Mouse (Mus musculus) embryonic facial prominence, embryonic 11.5 days (tissue): ENCODE measurements at regions not wholly inside any gene's neighbourhood (a gene's known extent, or its start where the extent isn't known, plus 50 kb on each side); places are given as distances from the start of the nearest gene placed in this dataset.

Experiments used
- ATAC-seq: fragments of 200-750 bp; cut with Nextera tagmentation; replicated peaks from 2 replicates; pipeline ENCODE4 v1.8.0; 2017; ENCODE audit warnings: low read depth; ENCODE audit not compliant: insufficient number of reproducible peaks, low FRiP score, low TSS enrichment
- DNase-seq: peaks from one replicate; pipeline ENCODE4 v3.0.0-alpha.2; 2015; ENCODE audit warnings: low spot score
- H3K27ac ChIP-seq: fragments of 300-500 bp; sonication (generic); replicated peaks from 2 replicates; pipeline ENCODE4 v1.5.1; 2014; ENCODE audit warnings: mild to moderate bottlenecking, low read depth, low read length, control low read depth
- H3K27me3 ChIP-seq: fragments of 300-500 bp; sonication (generic); 2 replicates; pipeline ENCODE4 v1.6.1; 2014; ENCODE audit warnings: mild to moderate bottlenecking, low read length, moderate library complexity, mixed read lengths; ENCODE audit not compliant: control insufficient read depth, insufficient read depth
- H3K36me3 ChIP-seq: fragments of 300-500 bp; sonication (generic); replicated peaks from 2 replicates; pipeline ENCODE4 v1.6.1; 2014; ENCODE audit warnings: low read depth, mild to moderate bottlenecking, low read length, moderate library complexity, mixed read lengths; ENCODE audit not compliant: control insufficient read depth, insufficient read depth
- H3K4me1 ChIP-seq: fragments of 300-500 bp; sonication (generic); 2 replicates; pipeline ENCODE4 v1.6.1; 2014; ENCODE audit warnings: low read length, mixed read lengths; ENCODE audit not compliant: control insufficient read depth, insufficient read depth
- H3K4me2 ChIP-seq: fragments of 300-500 bp; sonication (generic); 2 replicates; pipeline ENCODE4 v1.6.1; 2014; ENCODE audit warnings: low read depth, mild to moderate bottlenecking, control low read depth, low read length, moderate library complexity
- H3K4me3 ChIP-seq: fragments of 300-500 bp; sonication (generic); 2 replicates; pipeline ENCODE4 v1.5.1; 2014; ENCODE audit warnings: low read depth, low read length, control low read depth
- H3K9ac ChIP-seq: fragments of 300-500 bp; sonication (generic); replicated peaks from 2 replicates; pipeline ENCODE4 v1.6.1; 2014; ENCODE audit warnings: mild to moderate bottlenecking, control low read depth, low read length
- H3K9me3 ChIP-seq: fragments of 300-500 bp; sonication (generic); replicated peaks from 2 replicates; pipeline ENCODE4 v1.6.1; 2016; ENCODE audit warnings: mild to moderate bottlenecking, low read length, inconsistent platforms, mixed read lengths; ENCODE audit not compliant: control insufficient read depth
- WGBS: fragments of 180-500 bp; shearing (Covaris S2); extraction: QIAGEN DNeasy Blood & Tissue Kit; methylation state at CpG from one replicate; pipeline ENCODE4 v1.1.7; 2014; 5-methylcytosine and 5-hydroxymethylcytosine counted together

DNA sequence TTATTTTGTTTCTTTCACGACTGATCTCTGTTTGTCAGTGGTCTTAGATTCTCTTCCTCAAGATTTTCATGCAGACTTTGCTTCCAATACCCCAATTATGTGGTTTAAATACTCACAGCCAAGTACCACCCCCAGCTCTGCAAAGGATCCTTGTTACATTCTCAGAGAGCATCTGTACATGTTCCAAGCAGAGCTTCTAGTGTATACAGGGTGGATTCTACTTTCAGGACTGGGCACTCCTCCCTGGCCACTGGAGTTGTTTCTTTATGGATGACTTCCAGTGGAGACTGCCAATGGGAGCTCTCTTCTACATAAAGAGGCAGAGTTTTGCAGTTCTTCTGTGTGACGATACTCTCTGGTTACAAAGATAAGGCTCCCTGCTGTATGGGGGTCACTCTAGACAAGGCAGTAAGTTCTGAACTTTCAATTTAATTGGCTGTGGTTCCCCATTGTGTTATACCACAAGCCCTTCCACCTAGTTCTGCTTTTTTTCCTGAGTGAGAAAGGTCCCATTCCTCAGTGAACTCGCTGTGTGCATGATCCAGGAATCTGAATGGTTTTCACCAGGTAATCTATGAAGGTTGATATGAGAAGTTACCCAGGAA, 240.4 kb upstream of the Kcnj16 start:
- no peak overlapping the region for H3K4me2 ChIP-seq
- H3K27me3 ChIP-seq: no peaks in the 10 kb centered on the region
- no peak for DNase-seq
- no peaks in the 10 kb centered on the region for H3K36me3 ChIP-seq
- no peak overlapping the region for H3K9ac ChIP-seq
- no peak overlapping the region for H3K27ac ChIP-seq
- no peaks in the 10 kb centered on the region for H3K9me3 ChIP-seq
- H3K4me3 ChIP-seq: no peak overlapping the region
- 85% methylated on average over 3 of the region's 3 CpGs for WGBS
- no peaks in the 10 kb centered on the region for H3K4me1 ChIP-seq
- no peak for ATAC-seq

DNA sequence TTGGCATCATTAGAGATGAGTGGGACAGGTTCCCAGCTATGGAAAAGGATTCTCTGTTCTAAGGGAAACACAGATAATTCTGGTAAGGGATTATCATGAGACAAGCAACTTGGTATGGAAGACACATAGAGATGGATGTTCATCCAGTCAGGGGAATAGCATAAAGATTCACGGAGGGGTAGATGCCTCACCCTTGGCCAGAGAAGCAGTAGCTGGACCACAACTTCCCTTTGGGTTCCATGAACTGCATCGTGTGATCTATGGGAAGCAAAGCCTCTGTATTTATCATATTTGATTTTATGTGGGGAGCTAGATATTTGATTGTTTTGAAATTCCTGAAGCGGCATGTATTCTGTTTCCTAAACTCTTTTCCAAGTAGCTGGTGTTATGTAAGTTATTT, 236.3 kb upstream of the Kcnj16 start:
- Histone ChIP-seq H3K9ac (no peak overlapping the region), H3K4me3 (no peak overlapping the region), H3K9me3 (no peaks in the 10 kb centered on the region), H3K27ac (no peak overlapping the region), H3K27me3 (no peaks in the 10 kb centered on the region), H3K36me3 (no peaks in the 10 kb centered on the region), H3K4me1 (no peaks in the 10 kb centered on the region), H3K4me2 (no peak overlapping the region)
- DNase-seq: no peak
- 97% methylated on average over 3 of the region's 3 CpGs for WGBS
- ATAC-seq: no peak

DNA sequence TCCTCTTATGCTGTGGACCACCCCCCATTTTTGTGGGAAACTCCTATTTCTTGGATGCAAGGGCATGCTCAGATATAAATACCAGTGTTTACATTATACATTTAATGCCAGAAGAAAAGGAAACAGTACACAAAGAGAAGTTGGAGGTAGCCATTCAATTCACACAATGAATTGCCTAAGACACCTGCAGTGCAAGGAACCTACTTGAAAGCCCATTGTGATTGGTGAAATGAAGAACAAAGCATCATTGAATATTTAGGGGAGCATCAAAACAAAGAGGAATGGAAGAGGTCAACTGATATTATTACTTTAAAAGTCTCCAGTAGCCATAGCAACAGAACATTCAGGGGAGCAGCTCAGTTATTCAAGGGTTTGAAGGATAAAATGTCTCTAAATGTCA, 193.7 kb upstream of the Kcnj16 start:
- H3K9ac ChIP-seq: no peak overlapping the region
- ATAC-seq (no peak), DNase-seq (no peak)
- no peaks in the 10 kb centered on the region for H3K36me3 ChIP-seq
- no peaks in the 10 kb centered on the region for H3K27me3 ChIP-seq
- H3K9me3 ChIP-seq: no peaks in the 10 kb centered on the region
- H3K4me3 ChIP-seq: no peak overlapping the region
- no peak overlapping the region for H3K27ac ChIP-seq
- H3K4me2 ChIP-seq: no peak overlapping the region
- H3K4me1 ChIP-seq: no peaks in the 10 kb centered on the region

DNA sequence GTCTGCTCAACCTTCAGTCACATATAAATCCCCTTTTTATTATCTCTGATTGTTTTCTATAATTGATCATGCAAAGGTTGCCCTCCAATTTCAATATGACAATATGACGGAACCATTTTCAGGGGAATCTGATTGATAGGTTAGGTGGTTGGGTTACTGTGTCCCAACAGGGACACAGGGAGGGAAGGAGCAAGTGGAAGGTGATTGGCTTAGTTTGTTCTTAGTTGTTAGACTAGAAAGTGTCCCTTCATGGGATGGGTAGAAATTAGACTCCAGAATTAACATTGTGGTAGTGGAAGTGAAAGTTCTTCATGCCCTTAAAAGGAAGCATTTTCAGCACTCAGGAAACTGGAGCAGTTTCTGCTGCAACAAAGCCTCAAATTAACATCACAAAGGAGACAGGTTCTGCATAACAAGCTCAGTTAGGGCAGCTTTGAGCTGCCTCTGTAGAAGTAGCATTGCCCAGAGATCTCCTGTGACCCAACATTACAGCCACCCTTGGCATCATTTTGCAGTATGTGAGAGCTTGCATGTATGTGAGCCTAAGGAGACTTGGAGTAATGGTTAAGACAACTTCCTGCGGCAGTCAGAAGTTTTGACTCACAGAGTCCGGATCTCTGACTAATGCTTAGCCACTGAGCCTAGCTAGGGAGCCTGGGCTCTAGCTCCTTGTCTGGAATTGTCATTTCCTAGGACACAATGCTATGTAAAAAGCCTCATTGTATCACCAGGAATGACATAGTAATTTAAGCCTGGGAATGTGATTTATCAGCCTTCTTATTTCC, 186.1 kb upstream of the Kcnj16 start:
- Histone ChIP-seq H3K9ac (no peak overlapping the region), H3K36me3 (no peaks in the 10 kb centered on the region), H3K4me3 (no peak overlapping the region), H3K27me3 (no peaks in the 10 kb centered on the region), H3K4me1 (no peaks in the 10 kb centered on the region), H3K27ac (no peak overlapping the region), H3K9me3 (no peaks in the 10 kb centered on the region), H3K4me2 (no peak overlapping the region)
- DNase-seq: no peak
- 60% methylated on average over 3 of the region's 3 CpGs for WGBS
- no peak for ATAC-seq

DNA sequence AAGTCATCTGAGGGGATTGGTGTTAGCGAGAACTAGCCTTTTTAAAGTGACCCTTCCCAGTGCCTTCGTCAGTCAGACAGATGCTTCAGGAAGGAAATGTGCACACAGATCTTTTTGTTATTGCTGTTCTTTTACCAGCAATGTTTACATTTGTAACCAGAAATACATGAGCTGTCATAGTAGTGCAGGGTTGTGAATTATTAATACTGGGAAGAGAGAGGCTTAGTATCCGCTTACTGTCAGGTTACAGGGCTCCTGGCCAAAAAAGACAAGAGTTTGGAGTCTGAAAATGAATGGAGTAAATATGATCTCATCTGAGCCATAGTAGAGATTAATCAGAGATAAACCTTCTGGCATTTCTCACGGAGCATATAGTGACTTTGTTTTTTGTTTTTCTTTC, 178.3 kb upstream of the Kcnj16 start:
- ATAC-seq (no peak), DNase-seq (no peak)
- Histone ChIP-seq H3K9me3 (no peaks in the 10 kb centered on the region), H3K4me1 (no peaks in the 10 kb centered on the region), H3K4me3 (no peak overlapping the region), H3K9ac (no peak overlapping the region), H3K4me2 (no peak overlapping the region), H3K36me3 (no peaks in the 10 kb centered on the region), H3K27ac (no peak overlapping the region), H3K27me3 (no peaks in the 10 kb centered on the region)
- WGBS: 63% methylated on average over 4 of the region's 4 CpGs

DNA sequence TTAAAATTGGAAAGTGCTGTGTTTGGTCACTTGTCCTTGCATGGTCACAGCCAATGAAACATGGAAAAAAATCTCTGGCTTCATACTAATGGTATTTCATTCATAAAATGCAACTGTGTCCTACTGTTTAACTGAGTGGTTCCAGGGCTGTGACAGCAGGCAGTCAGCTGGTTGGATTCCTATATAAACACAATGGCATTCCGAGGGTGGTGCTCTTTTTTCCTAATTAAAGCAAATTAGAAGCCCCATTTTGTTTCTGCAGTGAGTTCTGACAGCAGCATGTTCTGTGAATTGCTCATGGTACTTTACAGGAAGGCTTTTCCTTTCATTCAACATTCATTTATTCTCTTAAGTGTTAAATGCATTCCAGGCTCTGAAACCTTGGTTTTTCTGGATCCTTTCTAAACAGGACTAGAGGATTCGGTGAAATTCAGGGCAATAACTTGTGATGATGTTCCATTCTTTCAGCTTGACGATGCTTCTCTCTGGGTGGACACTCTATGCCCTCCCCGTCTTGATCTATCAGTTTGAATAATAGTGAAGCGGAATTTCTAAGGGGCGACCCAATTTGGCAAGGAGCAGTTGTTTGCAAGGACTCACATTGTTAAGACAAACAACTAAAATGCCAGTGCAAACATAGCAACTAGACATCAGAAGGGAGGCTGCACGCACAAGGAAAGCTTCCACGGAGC, 167.8 kb upstream of the Kcnj16 start:
- 66% methylated on average over 8 of the region's 8 CpGs for WGBS
- no peak for DNase-seq

DNA sequence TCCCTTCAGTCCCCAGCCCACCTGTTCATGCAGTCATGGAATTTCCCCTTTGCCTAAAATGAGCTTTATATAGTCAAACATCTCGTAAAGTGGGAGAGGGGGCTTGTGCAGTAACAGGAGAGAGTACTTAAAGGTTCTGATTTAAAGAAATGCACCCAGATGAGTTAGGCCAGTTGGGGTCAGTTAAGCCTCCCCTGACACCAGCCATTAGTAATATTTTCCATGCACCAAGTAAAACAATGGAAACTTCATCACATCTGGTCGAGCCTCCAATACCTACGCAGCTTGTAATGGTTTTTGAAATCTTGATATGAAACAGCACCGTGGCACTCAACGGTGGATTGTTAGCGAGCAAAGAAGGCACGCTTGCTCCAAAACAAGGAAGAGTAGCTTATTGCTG, 165.8 kb upstream of the Kcnj16 start:
- Histone ChIP-seq H3K4me1 (no peaks in the 10 kb centered on the region), H3K36me3 (no peaks in the 10 kb centered on the region), H3K4me2 (no peak overlapping the region), H3K9ac (no peak overlapping the region), H3K4me3 (no peak overlapping the region), H3K9me3 (no peaks in the 10 kb centered on the region), H3K27ac (no peak overlapping the region), H3K27me3 (no peaks in the 10 kb centered on the region)
- WGBS: 71% methylated on average over 7 of the region's 7 CpGs
- ATAC-seq: no peak
- peak; percentile 28 for DNase-seq

More for the DNA sequence above, 167.8 kb upstream of the Kcnj16 start:
- Histone ChIP-seq H3K4me1 (no peaks in the 10 kb centered on the region), H3K27ac (no peak overlapping the region), H3K27me3 (no peaks in the 10 kb centered on the region), H3K9me3 (no peaks in the 10 kb centered on the region), H3K4me2 (no peak overlapping the region), H3K36me3 (no peaks in the 10 kb centered on the region), H3K4me3 (no peak overlapping the region), H3K9ac (no peak overlapping the region)
- ATAC-seq: no peak

- 97% methylated on average over 1 of the region's 1 CpGs for WGBS
- no peak overlapping the region for H3K4me2 ChIP-seq
- H3K27me3 ChIP-seq: no peaks in the 10 kb centered on the region
- no peaks in the 10 kb centered on the region for H3K4me1 ChIP-seq
- H3K4me3 ChIP-seq: no peak overlapping the region
- ATAC-seq: no peak
- H3K9me3 ChIP-seq: no peaks in the 10 kb centered on the region
- no peaks in the 10 kb centered on the region for H3K36me3 ChIP-seq
- H3K27ac ChIP-seq: no peak overlapping the region
- no peak overlapping the region for H3K9ac ChIP-seq
- DNase-seq: no peak
Observed at GRCm38 (mm10) chr11:110804079-110804478, 163.8 kb upstream of the Kcnj16 start.
